Mouse (Mus musculus): Measurements from ENCODE around the gene Nox3. TPM values are rescaled to one million over a fixed set of nuclear protein-coding genes. Genes with fewer than 3 reads are reported as not detected.

Gene Nox3
- not detected in 2 replicates for total RNA-seq (2014; rRNA removed)
- polyA plus RNA-seq (2012; rRNA removed), result not detected in 2 replicates

GRCm38 (mm10) chr17:3696161-3696560, at the start of gene Nox3:
TSS of gene Nox3 (minus strand) at chr17:3696261.
- Histone ChIP-seq H3K27me3 (ENCODE audit: control insufficient read depth, insufficient read depth, low read length) (no peaks in the 10 kb centered on the region), H3K36me3 (ENCODE audit: control insufficient read depth, insufficient read depth, low read length) (no peaks in the 10 kb centered on the region), H3K79me2 (ENCODE audit: control insufficient read depth, insufficient read depth, low read length) (no peaks in the 10 kb centered on the region), H3K4me1 (ENCODE audit: control insufficient read depth, insufficient read depth, low read length) (no peaks in the 10 kb centered on the region), H3K9ac (ENCODE audit: low read depth, low read length) (no peak within 1 kb of the TSS), H3K4me3 (ENCODE audit: insufficient read depth, low read depth, low read length) (no peak within 1 kb of the TSS), H3K27ac (replicated peaks; ENCODE audit: insufficient read depth, low read depth, low read length) (no peak within 1 kb of the TSS)
- DNase-seq (ENCODE audit: extremely low read depth, low read depth, low spot score), result no peak
- TF ChIP-seq CTCF (IDR thresholded peaks at IDR 0.05; ENCODE audit: low read depth, low read length) (no peak), POLR2A (IDR thresholded peaks at IDR 0.05; ENCODE audit: extremely low read depth, insufficient read depth, low read length) (no peak)
- 90% methylated on average over 9 of the region's 9 CpGs for WGBS

DNA sequence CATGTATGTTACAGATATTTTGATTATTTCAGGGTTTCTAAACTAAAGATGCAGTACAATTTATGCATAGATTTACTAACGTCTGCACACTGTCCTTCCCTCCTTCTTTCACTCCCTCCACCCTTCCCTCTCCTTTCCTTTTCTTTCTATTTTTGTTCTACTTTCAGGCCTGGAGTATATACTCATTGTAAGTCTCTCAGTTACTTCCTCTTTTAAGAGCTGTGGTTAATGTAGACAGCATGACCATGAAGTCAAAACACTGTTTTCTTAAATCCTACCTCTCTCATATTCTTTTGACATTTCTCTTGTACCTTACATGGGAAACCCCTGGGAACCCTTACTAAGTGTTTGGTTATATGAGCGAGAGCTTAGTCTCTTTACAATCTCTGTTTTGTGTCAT, 48.3 kb upstream of the Nox3 start:
- Histone ChIP-seq H3K4me3 (ENCODE audit: insufficient read depth, low read depth, low read length) (no peak overlapping the region), H3K9ac (ENCODE audit: low read depth, low read length) (no peak overlapping the region), H3K27ac (replicated peaks; ENCODE audit: insufficient read depth, low read depth, low read length) (no peak overlapping the region), H3K36me3 (ENCODE audit: control insufficient read depth, insufficient read depth, low read length) (no peaks in the 10 kb centered on the region), H3K79me2 (ENCODE audit: control insufficient read depth, insufficient read depth, low read length) (no peaks in the 10 kb centered on the region), H3K4me1 (ENCODE audit: control insufficient read depth, insufficient read depth, low read length) (no peaks in the 10 kb centered on the region), H3K27me3 (ENCODE audit: control insufficient read depth, insufficient read depth, low read length) (no peaks in the 10 kb centered on the region)
- WGBS, result 80% methylated on average over 2 of the region's 2 CpGs
- TF ChIP-seq CTCF (IDR thresholded peaks at IDR 0.05; ENCODE audit: low read depth, low read length) (no peak), POLR2A (IDR thresholded peaks at IDR 0.05; ENCODE audit: extremely low read depth, insufficient read depth, low read length) (no peak)
- no peak for DNase-seq (ENCODE audit: extremely low read depth, low read depth, low spot score)

- Histone ChIP-seq H3K79me2 (ENCODE audit: control insufficient read depth, insufficient read depth, low read length) (no peaks in the 10 kb centered on the region), H3K4me3 (ENCODE audit: insufficient read depth, low read depth, low read length) (no peak overlapping the region), H3K4me1 (ENCODE audit: control insufficient read depth, insufficient read depth, low read length) (no peaks in the 10 kb centered on the region), H3K9ac (ENCODE audit: low read depth, low read length) (no peak overlapping the region), H3K36me3 (ENCODE audit: control insufficient read depth, insufficient read depth, low read length) (no peaks in the 10 kb centered on the region), H3K27me3 (ENCODE audit: control insufficient read depth, insufficient read depth, low read length) (no peaks in the 10 kb centered on the region), H3K27ac (replicated peaks; ENCODE audit: insufficient read depth, low read depth, low read length) (no peak overlapping the region)
- DNase-seq (ENCODE audit: extremely low read depth, low read depth, low spot score), result no peak
- no peak for TF ChIP-seq POLR2A (IDR thresholded peaks at IDR 0.05; ENCODE audit: extremely low read depth, insufficient read depth, low read length)
- no peak for TF ChIP-seq CTCF (IDR thresholded peaks at IDR 0.05; ENCODE audit: low read depth, low read length)
- 79% methylated on average over 2 of the region's 2 CpGs for WGBS
Observed at GRCm38 (mm10) chr17:3736936-3737335, 40.9 kb upstream of the Nox3 start.

DNA sequence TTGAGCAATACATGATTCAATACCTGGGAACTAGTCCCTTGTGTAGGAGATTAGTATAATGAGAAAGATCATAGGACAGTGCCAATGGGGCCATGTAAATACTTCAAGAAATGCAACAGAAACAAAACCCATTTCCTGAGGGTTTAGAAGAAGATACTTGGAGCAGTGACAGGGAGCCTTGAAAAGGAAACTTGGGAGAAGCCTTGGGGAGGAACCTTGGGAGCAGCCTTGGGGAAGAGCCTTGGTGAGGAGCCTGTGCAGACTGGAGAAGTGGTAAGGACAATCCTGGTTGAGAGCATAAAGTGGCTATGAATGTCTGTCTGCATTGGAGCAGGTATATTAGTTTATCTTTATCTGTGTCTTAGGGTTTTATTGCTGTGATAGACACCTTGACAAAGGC, 38.2 kb upstream of the Nox3 start:
- Histone ChIP-seq H3K27me3 (ENCODE audit: control insufficient read depth, insufficient read depth, low read length) (no peaks in the 10 kb centered on the region), H3K4me3 (ENCODE audit: insufficient read depth, low read depth, low read length) (no peak overlapping the region)

GRCm38 (mm10) chr17:3705350-3705930, 9.4 kb upstream of the Nox3 start:
- DNase-seq (ENCODE audit: extremely low read depth, low read depth, low spot score), result no peak

More for the DNA sequence above, 38.2 kb upstream of the Nox3 start:
- TF ChIP-seq POLR2A (IDR thresholded peaks at IDR 0.05; ENCODE audit: extremely low read depth, insufficient read depth, low read length) (no peak), CTCF (IDR thresholded peaks at IDR 0.05; ENCODE audit: low read depth, low read length) (no peak)
- H3K9ac ChIP-seq (ENCODE audit: low read depth, low read length), result no peak overlapping the region
- H3K79me2 ChIP-seq (ENCODE audit: control insufficient read depth, insufficient read depth, low read length), result no peaks in the 10 kb centered on the region
- no peak overlapping the region for H3K27ac ChIP-seq (replicated peaks; ENCODE audit: insufficient read depth, low read depth, low read length)
- no peak for DNase-seq (ENCODE audit: extremely low read depth, low read depth, low spot score)
- H3K4me1 ChIP-seq (ENCODE audit: control insufficient read depth, insufficient read depth, low read length), result no peaks in the 10 kb centered on the region
- H3K36me3 ChIP-seq (ENCODE audit: control insufficient read depth, insufficient read depth, low read length), result no peaks in the 10 kb centered on the region

DNA sequence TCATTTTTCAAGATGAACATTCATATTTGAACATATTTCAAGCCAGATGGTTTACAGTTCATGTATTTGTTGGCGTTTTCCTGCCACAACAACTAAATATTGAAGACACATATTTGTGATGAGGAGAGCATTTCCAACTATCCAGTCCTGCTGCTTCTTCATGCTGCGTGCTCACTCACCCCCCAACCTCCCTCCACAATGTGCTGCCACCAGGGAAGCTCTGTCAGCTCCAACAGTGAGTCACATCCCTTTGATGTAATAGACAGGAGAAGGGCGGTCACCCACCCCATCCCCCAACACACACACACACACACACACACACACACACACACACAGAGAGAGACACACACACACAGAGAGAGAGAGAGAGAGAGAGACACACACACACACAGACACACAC, 6.3 kb upstream of the Nox3 start:
- H3K27ac ChIP-seq (replicated peaks; ENCODE audit: insufficient read depth, low read depth, low read length), result no peak overlapping the region
- H3K27me3 ChIP-seq (ENCODE audit: control insufficient read depth, insufficient read depth, low read length), result no peaks in the 10 kb centered on the region
- WGBS, result 67% methylated on average over 3 of the region's 3 CpGs
- no peak overlapping the region for H3K4me3 ChIP-seq (ENCODE audit: insufficient read depth, low read depth, low read length)
- no peaks in the 10 kb centered on the region for H3K36me3 ChIP-seq (ENCODE audit: control insufficient read depth, insufficient read depth, low read length)
- DNase-seq (ENCODE audit: extremely low read depth, low read depth, low spot score), result no peak
- TF ChIP-seq CTCF (IDR thresholded peaks at IDR 0.05; ENCODE audit: low read depth, low read length) (no peak), POLR2A (IDR thresholded peaks at IDR 0.05; ENCODE audit: extremely low read depth, insufficient read depth, low read length) (no peak)
- H3K9ac ChIP-seq (ENCODE audit: low read depth, low read length), result no peak overlapping the region
- no peaks in the 10 kb centered on the region for H3K79me2 ChIP-seq (ENCODE audit: control insufficient read depth, insufficient read depth, low read length)
- no peaks in the 10 kb centered on the region for H3K4me1 ChIP-seq (ENCODE audit: control insufficient read depth, insufficient read depth, low read length)

More at GRCm38 (mm10) chr17:3705350-3705930, 9.4 kb upstream of the Nox3 start:
- Histone ChIP-seq H3K27ac (replicated peaks; ENCODE audit: insufficient read depth, low read depth, low read length) (no peak overlapping the region), H3K4me3 (ENCODE audit: insufficient read depth, low read depth, low read length) (no peak overlapping the region), H3K9ac (ENCODE audit: low read depth, low read length) (no peak overlapping the region), H3K27me3 (ENCODE audit: control insufficient read depth, insufficient read depth, low read length) (no peaks in the 10 kb centered on the region), H3K36me3 (ENCODE audit: control insufficient read depth, insufficient read depth, low read length) (no peaks in the 10 kb centered on the region), H3K4me1 (ENCODE audit: control insufficient read depth, insufficient read depth, low read length) (no peaks in the 10 kb centered on the region), H3K79me2 (ENCODE audit: control insufficient read depth, insufficient read depth, low read length) (no peaks in the 10 kb centered on the region)
- TF ChIP-seq CTCF (IDR thresholded peaks at IDR 0.05; ENCODE audit: low read depth, low read length) (no peak), POLR2A (IDR thresholded peaks at IDR 0.05; ENCODE audit: extremely low read depth, insufficient read depth, low read length) (no peak)
- 92% methylated on average over 1 of the region's 1 CpGs for WGBS
